Mouse (Mus musculus): ENCODE results near the gene Pphln1.

Pphln1 gene

GRCm38 (mm10) chr15:93510690-93511336 lies 112.7 kb downstream of the Pphln1 start:
- DNase-seq: no peak

DNA sequence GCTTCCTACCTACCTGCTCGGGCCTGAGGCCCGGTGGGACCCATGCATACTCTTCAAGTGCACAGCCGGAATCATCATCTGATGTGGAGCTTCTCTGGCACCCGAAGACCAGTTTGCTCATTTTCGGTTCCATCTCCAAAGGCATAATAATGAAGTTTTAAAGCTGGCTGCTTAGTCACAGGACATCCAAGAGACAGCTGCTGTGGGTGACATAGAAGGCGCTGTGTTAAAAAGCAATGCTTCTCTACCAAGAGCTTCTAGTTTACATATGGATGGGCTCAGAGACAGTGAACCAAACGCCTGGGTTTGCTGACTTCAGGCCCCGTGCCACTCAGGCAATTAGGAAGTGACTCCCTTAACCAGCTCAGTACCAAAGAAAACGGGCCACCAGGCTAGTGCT lies 114.3 kb downstream of the Pphln1 start:
- no peak for DNase-seq

GRCm38 (mm10) chr15:93513939-93514341 lies 115.8 kb downstream of the Pphln1 start:
- no peak for DNase-seq

DNA sequence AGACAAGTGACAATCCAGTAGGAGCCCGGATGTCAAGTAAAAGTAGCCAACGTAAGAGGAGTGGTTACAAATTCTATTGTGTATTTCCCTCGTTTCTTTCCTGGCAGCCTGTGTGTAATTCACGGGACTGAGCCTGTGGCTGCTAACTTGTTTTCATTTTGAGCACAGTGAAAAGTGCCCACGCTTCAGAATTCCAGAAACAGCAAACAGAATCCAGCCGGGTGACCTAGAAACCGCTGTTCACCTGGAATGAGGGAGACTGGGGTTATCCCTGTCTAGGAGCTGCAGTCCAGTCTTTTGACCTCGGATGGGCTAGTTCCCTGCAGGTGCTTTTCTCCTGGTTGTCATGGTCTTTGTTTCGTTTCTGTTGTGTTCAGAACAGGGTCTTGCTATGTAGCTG lies 117.2 kb downstream of the Pphln1 start:
- DNase-seq: no peak

DNA sequence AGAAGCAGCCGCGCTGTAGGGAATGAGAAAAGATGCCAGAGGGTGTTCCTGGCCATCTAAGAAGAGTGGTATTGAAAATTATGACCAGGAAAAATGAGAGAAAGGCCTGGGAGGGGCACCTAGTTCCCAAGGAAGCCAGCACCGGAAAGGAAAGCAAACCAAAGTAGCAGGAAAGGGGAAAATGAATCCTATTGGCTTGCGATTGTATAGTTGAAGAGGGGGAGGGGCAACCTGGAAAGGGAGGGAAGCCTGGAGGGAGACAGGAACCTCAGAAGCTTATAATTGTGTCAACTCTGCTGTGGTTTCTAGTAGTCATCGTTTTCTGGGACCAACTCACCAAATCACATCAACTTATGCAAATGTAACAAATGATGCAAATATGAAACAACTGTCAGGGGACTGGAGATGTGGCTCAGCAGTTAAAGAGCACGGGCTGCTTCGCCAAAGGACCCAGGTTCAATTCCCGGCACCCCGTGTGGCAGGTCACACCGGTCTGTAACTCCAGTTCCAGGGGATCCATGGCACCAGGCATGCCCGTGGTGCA lies 118.9 kb downstream of the Pphln1 start:
- no peak for DNase-seq

GRCm38 (mm10) chr15:93518143-93518902 lies 120.2 kb downstream of the Pphln1 start:
- no peak for DNase-seq

DNA sequence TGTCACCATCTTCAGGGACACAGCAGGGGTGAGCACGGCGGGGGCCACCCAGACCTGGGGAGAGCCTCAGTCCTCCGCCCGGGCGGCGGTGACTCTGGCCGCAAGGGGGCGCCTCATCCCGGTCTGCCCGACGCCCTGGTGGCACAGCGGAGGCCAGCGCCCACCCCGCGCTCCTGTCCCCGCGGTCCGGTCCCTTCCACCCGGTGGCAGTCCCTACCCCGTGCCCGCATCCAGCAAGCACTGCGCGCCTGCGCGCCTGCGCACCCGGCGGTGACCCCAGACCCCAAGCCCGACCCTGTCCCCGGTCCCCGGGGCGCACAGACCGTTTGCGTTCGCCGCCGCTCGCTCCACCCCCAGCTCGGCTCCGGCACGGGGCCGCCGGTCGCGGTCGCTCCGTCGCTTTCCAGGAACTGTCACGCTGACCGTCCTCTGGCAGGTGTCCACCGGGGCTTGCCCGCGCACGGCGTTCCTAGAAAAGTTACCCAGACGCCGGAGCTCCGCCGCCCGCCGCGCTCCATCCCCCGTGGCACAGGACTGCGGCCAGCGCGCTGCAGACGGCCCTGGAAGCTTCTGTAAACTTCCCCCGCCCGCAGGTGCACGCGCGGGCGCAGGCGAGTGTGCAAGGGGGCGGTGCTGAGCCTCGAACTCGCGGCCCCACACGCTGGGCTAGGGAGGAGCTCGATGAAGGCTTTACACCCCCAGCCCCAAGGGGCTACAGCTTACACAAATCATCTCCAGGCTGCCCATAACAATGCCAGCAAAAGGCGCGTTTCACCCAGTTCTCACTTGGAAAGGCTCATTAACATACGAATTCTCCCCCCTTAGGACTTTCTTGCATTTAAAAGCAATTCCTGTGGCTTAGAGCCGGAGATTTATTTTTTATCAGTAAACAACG lies 121.0 kb downstream of the Pphln1 start:
- DNase-seq: peak; percentile 63 to 73

DNA sequence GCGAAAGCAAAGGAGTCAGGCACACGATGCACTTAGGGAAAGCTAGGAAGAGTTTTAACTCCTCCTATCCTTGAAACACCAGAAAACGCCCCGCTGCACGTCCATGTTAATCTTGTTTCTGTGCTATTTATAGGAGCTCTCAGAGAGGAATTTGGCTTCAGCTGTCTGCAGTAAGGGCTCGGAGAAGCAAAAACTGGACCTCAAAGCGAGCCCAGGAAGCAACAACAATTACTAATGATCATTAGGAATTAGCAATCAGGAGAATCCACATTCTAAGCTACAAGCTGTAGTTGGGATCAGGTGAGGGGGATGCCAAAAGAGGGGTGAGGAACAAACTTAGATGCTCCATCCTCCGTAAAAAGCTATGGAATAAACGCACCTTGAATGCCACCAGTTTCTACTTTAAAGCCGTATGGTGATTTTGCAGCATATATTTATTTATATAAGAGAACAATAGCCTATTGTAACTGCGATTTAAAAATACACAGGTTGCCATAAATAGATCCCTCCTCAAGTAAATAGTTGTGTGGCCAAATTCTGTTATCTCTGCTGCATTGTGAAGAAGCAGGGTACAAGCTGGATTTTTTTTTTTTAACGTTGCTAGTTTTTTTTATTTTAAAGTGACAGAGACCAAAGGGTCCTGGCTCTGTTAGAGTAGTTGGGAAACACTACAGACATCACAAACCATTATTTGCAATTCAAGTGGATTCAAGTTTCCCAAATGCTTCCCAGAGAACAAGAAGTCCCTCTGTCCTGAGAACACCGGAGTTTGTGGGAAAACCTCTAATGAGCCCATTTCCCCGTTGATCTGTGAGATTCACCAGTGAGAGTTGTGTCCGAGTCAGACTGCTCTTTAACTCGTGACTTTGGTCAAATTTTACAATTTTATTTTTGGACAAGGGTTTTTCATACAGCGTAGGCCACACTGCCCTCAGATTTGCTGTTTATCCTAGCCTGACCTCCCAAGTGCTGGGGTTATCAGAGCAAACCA lies 122.0 kb downstream of the Pphln1 start:
- DNase-seq: no peak

- DNase-seq: no peak
Measured at GRCm38 (mm10) chr15:93521088-93521786, 123.1 kb downstream of the Pphln1 start.

DNA sequence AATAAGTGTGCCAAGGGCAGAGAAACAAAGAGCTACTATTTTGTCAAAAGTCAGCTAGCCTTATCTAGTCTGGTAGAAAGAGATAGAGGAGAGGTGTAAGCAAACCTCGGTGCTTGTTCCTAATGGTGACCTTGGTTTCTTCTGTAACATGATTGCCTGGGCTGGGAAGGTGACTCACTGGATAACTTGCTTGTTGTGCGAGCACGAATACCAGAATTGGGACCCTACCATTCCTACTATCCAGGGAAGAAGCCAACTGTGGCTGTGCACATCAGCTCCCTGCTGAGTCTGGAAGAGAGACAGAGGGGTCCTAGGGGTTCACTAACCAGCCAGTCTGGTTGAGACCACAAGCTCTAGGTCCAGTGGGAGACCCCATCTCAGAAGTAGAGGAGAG lies 123.6 kb downstream of the Pphln1 start:
- no peak for DNase-seq

- no peak for DNase-seq
Measured at GRCm38 (mm10) chr15:93525305-93525917, 127.3 kb downstream of the Pphln1 start.

- DNase-seq: no peak
Measured at GRCm38 (mm10) chr15:93529831-93530702, 131.9 kb downstream of the Pphln1 start.

DNA sequence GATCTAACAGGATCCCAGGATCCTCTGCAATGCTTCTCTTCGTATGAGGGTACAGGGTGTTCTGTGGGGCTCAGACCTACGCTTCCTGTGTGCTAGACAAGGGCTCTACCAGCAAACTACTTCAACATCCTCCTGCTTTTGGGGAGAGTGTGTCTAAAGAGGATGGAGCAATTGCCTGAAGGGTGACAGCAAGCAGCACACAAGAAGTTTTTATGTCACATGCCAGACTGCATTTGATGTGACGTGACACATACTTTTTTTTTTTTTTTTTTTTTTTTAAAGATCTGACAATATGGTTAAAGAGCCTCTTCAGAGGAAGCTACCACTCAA lies 132.5 kb downstream of the Pphln1 start:
- DNase-seq: no peak

GRCm38 (mm10) chr15:93536191-93536590 lies 138.0 kb downstream of the Pphln1 start:
- DNase-seq: no peak

DNA sequence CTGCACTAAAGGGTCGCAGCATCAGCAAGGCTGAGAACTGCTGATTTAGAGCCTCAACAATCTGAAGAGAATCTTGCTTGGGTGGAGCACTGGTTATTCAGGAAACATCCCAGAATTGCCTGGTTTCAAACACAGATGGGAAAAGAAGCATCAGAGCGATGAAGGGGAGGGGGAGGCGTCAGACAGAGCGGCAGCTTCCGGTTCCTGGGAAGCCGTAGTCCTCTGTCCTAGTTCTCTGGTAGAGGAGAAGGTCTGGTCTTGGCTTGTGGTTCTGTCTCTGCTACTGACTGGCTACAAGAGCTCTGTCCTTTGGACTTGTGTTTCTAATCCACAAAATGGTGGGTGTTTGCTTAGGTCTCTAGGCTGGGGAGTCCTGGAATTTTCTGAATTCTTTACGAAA lies 139.6 kb downstream of the Pphln1 start:
- DNase-seq: no peak

GRCm38 (mm10) chr15:93538551-93539205 lies 140.5 kb downstream of the Pphln1 start:
- DNase-seq: no peak

- no peak for DNase-seq
Measured at GRCm38 (mm10) chr15:93539415-93539814, 141.3 kb downstream of the Pphln1 start.

Measured in cerebellum, postnatal 36 days (tissue).